ENCODE assay signal across 8 mouse cellular contexts in genomic region chr10:67805131-67805530, GRCm38 (mm10).
DNase-seq lines count a peak whose midpoint lies in the region.

No protein-coding gene starts in this region.

- peak; percentile 3 to 6 for DNase-seq in cerebellum, adult 18-20 months
- DNase-seq in cerebellum, adult 11-12 months, result no peak
- DNase-seq in layer of hippocampus, postnatal 10 days (ENCODE audit: low spot score in 2 of 2), result peak; percentile 10 to 39
- DNase-seq in layer of hippocampus, adult 9-10 months (ENCODE audit: low spot score), result no peak
- peak; percentile 64 for DNase-seq in brain, adult 2 months (ENCODE audit: low read depth, low spot score)
- peak; percentile 18 for DNase-seq in lung, postnatal 25 days (ENCODE audit: low spot score)
- DNase-seq in spleen, postnatal 4 days (ENCODE audit: low spot score in 2 of 2), result no peak
- DNase-seq in ovary, adult 18-20 months (ENCODE audit: low spot score), result no peak

Comparison
In these comparisons a context has a peak if more than half of its experiments do, and no peak if none do; other contexts are left out.
1. DNase-seq: peak in cerebellum, adult 18-20 months (2 of 2), layer of hippocampus, postnatal 10 days (2 of 2), brain, adult 2 months (single experiment) and lung, postnatal 25 days (single experiment); none in cerebellum, adult 11-12 months (single experiment), layer of hippocampus, adult 9-10 months (single experiment), spleen, postnatal 4 days (0 of 2) and ovary, adult 18-20 months (single experiment).